Mouse (Mus musculus) bone marrow, adult 2 months (tissue): ENCODE results near the gene Olfr455.

Experiments
- CTCF ChIP-seq: fragments of 200-500 bp; IDR thresholded peaks from 2 replicates; pipeline ENCODE4 v1.5.1; 2011; ENCODE audit warnings: low read length, control low read depth; ENCODE audit not compliant: control insufficient read depth, insufficient read depth
- POLR2A ChIP-seq: fragments of 200-500 bp; IDR thresholded peaks from 2 replicates; pipeline ENCODE4 v1.6.1; 2011; ENCODE audit warnings: low read depth, mild to moderate bottlenecking, control low read depth, low read length, borderline replicate concordance; ENCODE audit not compliant: control insufficient read depth

GRCm38 (mm10) chr6:42513461-42513860 lies 33.9 kb downstream of the Olfr455 start:
- TF ChIP-seq POLR2A (no peak), CTCF (no peak)
